Mouse (Mus musculus): Measurements from ENCODE around the gene Agap3.

Agap3 gene

GRCm38 (mm10) chr5:24428596-24428995 is 23.4 kb upstream of the Agap3 start:
- DNase-seq (ENCODE audit: extremely low spot score, low spot score) = no peak

GRCm38 (mm10) chr5:24433993-24434392 is 18.0 kb upstream of the Agap3 start:
- no peak for DNase-seq (ENCODE audit: extremely low spot score, low spot score)

GRCm38 (mm10) chr5:24441187-24441586 is 10.8 kb upstream of the Agap3 start:
- no peak for DNase-seq (ENCODE audit: extremely low spot score, low spot score)

GRCm38 (mm10) chr5:24442029-24442428 is 9.9 kb upstream of the Agap3 start:
- no peak for DNase-seq (ENCODE audit: extremely low spot score, low spot score)

- no peak for DNase-seq (ENCODE audit: extremely low spot score, low spot score)
Observed at GRCm38 (mm10) chr5:24443204-24443603, 8.8 kb upstream of the Agap3 start.

- DNase-seq (ENCODE audit: extremely low spot score, low spot score) = no peak
Observed at GRCm38 (mm10) chr5:24443927-24444326, 8.1 kb upstream of the Agap3 start.

GRCm38 (mm10) chr5:24444746-24445427 is 7.1 kb upstream of the Agap3 start, which contains the start of gene Fastk:
TSS of gene Fastk (minus strand) at chr5:24445287.
- DNase-seq (ENCODE audit: extremely low spot score, low spot score) = peak; percentile 93

GRCm38 (mm10) chr5:24445428-24446080 is 6.4 kb upstream of the Agap3 start:
- DNase-seq (ENCODE audit: extremely low spot score, low spot score) = no peak

GRCm38 (mm10) chr5:24446630-24447029 is 5.3 kb upstream of the Agap3 start:
- DNase-seq (ENCODE audit: extremely low spot score, low spot score) = no peak

- DNase-seq (ENCODE audit: extremely low spot score, low spot score) = peak; percentile 83
Observed at GRCm38 (mm10) chr5:24447624-24448298, 4.2 kb upstream of the Agap3 start, which contains the start of gene Tmub1. TSS of gene Tmub1 (minus strand) at chr5:24447854.

GRCm38 (mm10) chr5:24451264-24452029 is 530 bp upstream of the Agap3 start:
- DNase-seq (ENCODE audit: extremely low spot score, low spot score) = peak; percentile 87

- DNase-seq (ENCODE audit: extremely low spot score, low spot score) = peak; percentile 46
Observed at GRCm38 (mm10) chr5:24452691-24453233, 785 bp downstream of the Agap3 start.

- DNase-seq (ENCODE audit: extremely low spot score, low spot score) = no peak
Observed at GRCm38 (mm10) chr5:24453283-24453984, 1.5 kb downstream of the Agap3 start.

GRCm38 (mm10) chr5:24453985-24454303 is 2.0 kb downstream of the Agap3 start:
- DNase-seq (ENCODE audit: extremely low spot score, low spot score) = no peak

- DNase-seq (ENCODE audit: extremely low spot score, low spot score) = no peak
Observed at GRCm38 (mm10) chr5:24455076-24455475, 3.1 kb downstream of the Agap3 start.

GRCm38 (mm10) chr5:24455613-24456012 is 3.6 kb downstream of the Agap3 start:
- DNase-seq (ENCODE audit: extremely low spot score, low spot score) = no peak

- no peak for DNase-seq (ENCODE audit: extremely low spot score, low spot score)
Observed at GRCm38 (mm10) chr5:24466762-24467161, 14.8 kb downstream of the Agap3 start.

- DNase-seq (ENCODE audit: extremely low spot score, low spot score) = peak; percentile 82
Observed at GRCm38 (mm10) chr5:24470600-24470999, 18.6 kb downstream of the Agap3 start.

- no peak for DNase-seq (ENCODE audit: extremely low spot score, low spot score)
Observed at GRCm38 (mm10) chr5:24472884-24473619, 21.1 kb downstream of the Agap3 start.
